Mouse (Mus musculus) bone marrow, adult 2 months (tissue): ENCODE measurements around the gene Ctdsp2. TPM values are rescaled to one million over a fixed set of nuclear protein-coding genes. Genes with fewer than 3 reads are reported as not detected.

Experiments
- H3K27ac ChIP-seq: fragments of 200-500 bp; 2 replicates; pipeline ENCODE4 v1.5.1; 2012; ENCODE audit warnings: low read depth, mild to moderate bottlenecking, control low read depth, inconsistent platforms, low read length; ENCODE audit not compliant: control insufficient read depth, poor library complexity, insufficient read depth
- H3K4me1 ChIP-seq: fragments of 200-500 bp; 2 replicates; pipeline ENCODE4 v1.6.1; 2011; ENCODE audit warnings: low read length; ENCODE audit not compliant: control insufficient read depth, insufficient read depth
- H3K4me3 ChIP-seq: fragments of 200-500 bp; replicated peaks from 2 replicates; pipeline ENCODE3; 2011; ENCODE audit warnings: mild to moderate bottlenecking, low read depth, low read length, control low read depth; ENCODE audit not compliant: control insufficient read depth
- CTCF ChIP-seq: fragments of 200-500 bp; IDR thresholded peaks from 2 replicates; pipeline ENCODE4 v1.5.1; 2011; ENCODE audit warnings: low read length, control low read depth; ENCODE audit not compliant: control insufficient read depth, insufficient read depth
- POLR2A ChIP-seq: fragments of 200-500 bp; IDR thresholded peaks from 2 replicates; pipeline ENCODE4 v1.6.1; 2011; ENCODE audit warnings: low read depth, mild to moderate bottlenecking, control low read depth, low read length, borderline replicate concordance; ENCODE audit not compliant: control insufficient read depth
- WGBS: fragments of 180-500 bp; shearing (Covaris S2); methylation state at CpG from one replicate; pipeline ENCODE4 v1.1.7; 2018; 5-methylcytosine and 5-hydroxymethylcytosine counted together
- polyA plus RNA-seq: library from polyadenylated mRNA; stranded (reverse); fragments of >200 nt; gene quantifications from 2 replicates; pipeline ENCODE4 v1.2.4, GENCODE M21; 2011; ENCODE audit warnings: low replicate concordance; ENCODE audit not compliant: missing spikeins, insufficient read depth, insufficient read length

Ctdsp2 gene
- polyA plus RNA-seq, 1 experiment = 43.9 TPM

GRCm38 (mm10) chr10:126981746-126982145, 3.2 kb downstream of the Ctdsp2 start:
- WGBS = 40% methylated on average over 3 of the region's 3 CpGs
- Histone ChIP-seq H3K27ac (no peak overlapping the region), H3K4me1 (peaks cover 7% of the 10 kb centered on the region), H3K4me3 (no peak overlapping the region)
- TF ChIP-seq CTCF (no peak), POLR2A (no peak)

GRCm38 (mm10) chr10:126983193-126983725, 4.7 kb downstream of the Ctdsp2 start:
- H3K27ac ChIP-seq = no peak overlapping the region
- peaks cover 8% of the 10 kb centered on the region for H3K4me1 ChIP-seq
- no peak overlapping the region for H3K4me3 ChIP-seq
- 57% methylated on average over 14 of the region's 14 CpGs for WGBS
- TF ChIP-seq CTCF (no peak), POLR2A (no peak)

- no peak overlapping the region for H3K27ac ChIP-seq
- peaks cover 8% of the 10 kb centered on the region for H3K4me1 ChIP-seq
- 37% methylated on average over 5 of the region's 5 CpGs for WGBS
- no peak for TF ChIP-seq CTCF
- no peak overlapping the region for H3K4me3 ChIP-seq
These were observed 5.9 kb downstream of the Ctdsp2 start for GRCm38 (mm10) chr10:126984189-126985004.

GRCm38 (mm10) chr10:126985127-126985526, 6.6 kb downstream of the Ctdsp2 start:
- H3K4me3 ChIP-seq = no peak overlapping the region
- H3K4me1 ChIP-seq = peaks cover 8% of the 10 kb centered on the region
- no peak overlapping the region for H3K27ac ChIP-seq
- TF ChIP-seq CTCF = no peak
- TF ChIP-seq POLR2A = no peak
- 75% methylated on average over 4 of the region's 4 CpGs for WGBS

GRCm38 (mm10) chr10:126985579-126985978, 7.1 kb downstream of the Ctdsp2 start:
- H3K27ac ChIP-seq = no peak overlapping the region
- 85% methylated on average over 9 of the region's 9 CpGs for WGBS
- H3K4me1 ChIP-seq = peaks cover 6% of the 10 kb centered on the region
- no peak for TF ChIP-seq CTCF
- no peak for TF ChIP-seq POLR2A
- H3K4me3 ChIP-seq = no peak overlapping the region

- no peak overlapping the region for H3K27ac ChIP-seq
- H3K4me3 ChIP-seq = no peak overlapping the region
- H3K4me1 ChIP-seq = peaks cover 5% of the 10 kb centered on the region
- 45% methylated on average over 4 of the region's 4 CpGs for WGBS
- no peak for TF ChIP-seq CTCF
- TF ChIP-seq POLR2A = no peak
These were observed 8.0 kb downstream of the Ctdsp2 start for GRCm38 (mm10) chr10:126986541-126986961.

- 28% methylated on average over 8 of the region's 8 CpGs for WGBS
- TF ChIP-seq POLR2A (no peak), CTCF (no peak)
- Histone ChIP-seq H3K4me3 (no peak overlapping the region), H3K27ac (no peak overlapping the region), H3K4me1 (peaks cover 5% of the 10 kb centered on the region)
These were observed 8.9 kb downstream of the Ctdsp2 start for GRCm38 (mm10) chr10:126987183-126988118.

- 11% methylated on average over 5 of the region's 5 CpGs for WGBS
- TF ChIP-seq POLR2A (no peak), CTCF (no peak)
- H3K27ac ChIP-seq = no peak overlapping the region
- H3K4me1 ChIP-seq = peaks cover 3% of the 10 kb centered on the region
- H3K4me3 ChIP-seq = no peak overlapping the region
These were observed 10.1 kb downstream of the Ctdsp2 start for GRCm38 (mm10) chr10:126988513-126989165.
